Mouse (Mus musculus): ENCODE measurements around the gene Mad1l1. TPM values are rescaled to one million over a fixed set of nuclear protein-coding genes. Genes with fewer than 3 reads are reported as not detected.

Mad1l1 gene
- polyA plus RNA-seq, 1 experiment from 2014 or later, result 37.4 TPM

DNA sequence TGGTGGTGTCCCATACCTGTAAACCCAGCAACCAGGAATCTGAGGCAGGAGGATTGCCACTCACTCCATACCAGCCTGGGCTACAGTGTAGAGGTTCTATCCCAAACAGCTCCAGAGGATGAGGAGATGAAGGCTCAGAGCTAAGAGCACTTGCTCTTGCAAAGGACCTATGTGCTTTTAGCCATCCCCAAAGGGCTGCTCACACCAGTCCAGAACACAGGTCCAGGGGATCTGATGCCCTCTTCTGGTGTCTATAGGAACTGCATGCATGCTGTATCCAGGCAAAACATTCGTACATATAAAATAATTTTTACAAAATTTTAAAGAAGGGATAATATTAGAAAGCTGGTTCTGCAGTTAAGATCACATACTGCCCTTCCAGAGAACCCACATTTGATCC lies 15.3 kb upstream of the Mad1l1 start:
- Histone ChIP-seq H3K9ac (ENCODE audit: low read length) (no peak overlapping the region), H3K27me3 (ENCODE audit: control insufficient read depth, insufficient read depth, low read length) (no peaks in the 10 kb centered on the region), H3K4me3 (replicated peaks; ENCODE audit: low read length) (no peak overlapping the region), H3K4me1 (ENCODE audit: control insufficient read depth, insufficient read depth, low read length) (peaks cover 7% of the 10 kb centered on the region; the same call in 1 of the 2 replicates), H3K27ac (ENCODE audit: low read length) (no peak overlapping the region), H3K4me2 (ENCODE audit: low read depth, low read length) (no peak overlapping the region), H3K36me3 (ENCODE audit: control insufficient read depth, insufficient read depth, low read length) (peaks cover 17% of the 10 kb centered on the region), H3K9me3 (replicated peaks; ENCODE audit: control insufficient read depth, low read length) (no peaks in the 10 kb centered on the region)
- ATAC-seq (ENCODE audit: insufficient read depth, low FRiP score), result no peak
- 89% methylated on average over 1 of the region's 1 CpGs for WGBS

DNA sequence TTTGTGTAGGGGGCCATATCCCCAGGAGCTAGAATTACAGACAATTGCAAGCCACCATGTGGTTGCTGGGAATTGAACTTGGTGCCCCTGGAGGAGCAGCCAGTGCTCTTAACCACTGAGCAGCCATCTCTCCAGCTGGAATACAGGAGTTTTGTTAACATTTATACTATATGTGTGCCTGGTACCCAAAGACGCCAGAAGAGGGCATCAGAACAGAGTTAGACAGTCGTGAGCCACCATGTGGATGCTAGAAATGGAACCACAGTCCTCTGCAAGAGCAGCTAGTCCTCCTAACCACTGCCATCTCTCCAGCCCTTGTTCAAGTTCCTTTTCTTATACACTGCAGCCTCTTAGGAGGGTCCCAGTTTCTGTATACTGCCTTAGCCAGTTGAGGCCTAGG lies 12.3 kb upstream of the Mad1l1 start:
- Histone ChIP-seq H3K36me3 (ENCODE audit: control insufficient read depth, insufficient read depth, low read length) (peaks cover 4% of the 10 kb centered on the region; the same call in 1 of the 2 replicates), H3K4me1 (ENCODE audit: control insufficient read depth, insufficient read depth, low read length) (peaks cover 16% of the 10 kb centered on the region), H3K9me3 (replicated peaks; ENCODE audit: control insufficient read depth, low read length) (no peaks in the 10 kb centered on the region), H3K9ac (ENCODE audit: low read length) (no peak overlapping the region), H3K27me3 (ENCODE audit: control insufficient read depth, insufficient read depth, low read length) (no peaks in the 10 kb centered on the region), H3K4me2 (ENCODE audit: low read depth, low read length) (no peak overlapping the region), H3K27ac (ENCODE audit: low read length) (no peak overlapping the region), H3K4me3 (replicated peaks; ENCODE audit: low read length) (no peak overlapping the region)
- 37% methylated on average over 2 of the region's 2 CpGs for WGBS
- no peak for ATAC-seq (ENCODE audit: insufficient read depth, low FRiP score)

DNA sequence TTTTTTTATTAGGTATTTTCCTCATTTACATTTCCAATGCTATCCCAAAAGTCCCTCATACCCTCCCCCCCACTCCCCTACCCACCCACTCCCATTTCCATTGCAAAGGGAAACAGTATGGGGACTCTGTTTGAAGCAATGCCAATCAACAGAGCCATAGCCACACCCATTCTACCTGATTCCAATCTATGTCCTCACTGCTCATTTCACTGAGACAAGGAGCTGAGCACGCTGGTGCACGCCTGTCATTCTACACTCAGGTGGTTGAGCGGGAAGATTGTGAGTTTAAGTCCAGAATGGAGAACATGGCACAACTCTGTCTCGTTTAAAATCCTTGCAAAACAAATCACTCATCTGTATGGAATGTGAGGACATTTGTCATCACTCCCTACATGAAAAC lies 11.2 kb upstream of the Mad1l1 start:
- H3K9ac ChIP-seq (ENCODE audit: low read length), result no peak overlapping the region
- WGBS, result 40% methylated on average over 4 of the region's 4 CpGs
- ATAC-seq (ENCODE audit: insufficient read depth, low FRiP score), result no peak
- H3K27me3 ChIP-seq (ENCODE audit: control insufficient read depth, insufficient read depth, low read length), result no peaks in the 10 kb centered on the region
- peak overlapping the region; percentile 92 for H3K4me2 ChIP-seq (ENCODE audit: low read depth, low read length)
- H3K4me3 ChIP-seq (replicated peaks; ENCODE audit: low read length), result no peak overlapping the region
- H3K9me3 ChIP-seq (replicated peaks; ENCODE audit: control insufficient read depth, low read length), result no peaks in the 10 kb centered on the region
- H3K27ac ChIP-seq (ENCODE audit: low read length), result no peak overlapping the region
- peaks cover 16% of the 10 kb centered on the region for H3K4me1 ChIP-seq (ENCODE audit: control insufficient read depth, insufficient read depth, low read length)
- H3K36me3 ChIP-seq (ENCODE audit: control insufficient read depth, insufficient read depth, low read length), result peaks cover 3% of the 10 kb centered on the region; the same call in 1 of the 2 replicates

DNA sequence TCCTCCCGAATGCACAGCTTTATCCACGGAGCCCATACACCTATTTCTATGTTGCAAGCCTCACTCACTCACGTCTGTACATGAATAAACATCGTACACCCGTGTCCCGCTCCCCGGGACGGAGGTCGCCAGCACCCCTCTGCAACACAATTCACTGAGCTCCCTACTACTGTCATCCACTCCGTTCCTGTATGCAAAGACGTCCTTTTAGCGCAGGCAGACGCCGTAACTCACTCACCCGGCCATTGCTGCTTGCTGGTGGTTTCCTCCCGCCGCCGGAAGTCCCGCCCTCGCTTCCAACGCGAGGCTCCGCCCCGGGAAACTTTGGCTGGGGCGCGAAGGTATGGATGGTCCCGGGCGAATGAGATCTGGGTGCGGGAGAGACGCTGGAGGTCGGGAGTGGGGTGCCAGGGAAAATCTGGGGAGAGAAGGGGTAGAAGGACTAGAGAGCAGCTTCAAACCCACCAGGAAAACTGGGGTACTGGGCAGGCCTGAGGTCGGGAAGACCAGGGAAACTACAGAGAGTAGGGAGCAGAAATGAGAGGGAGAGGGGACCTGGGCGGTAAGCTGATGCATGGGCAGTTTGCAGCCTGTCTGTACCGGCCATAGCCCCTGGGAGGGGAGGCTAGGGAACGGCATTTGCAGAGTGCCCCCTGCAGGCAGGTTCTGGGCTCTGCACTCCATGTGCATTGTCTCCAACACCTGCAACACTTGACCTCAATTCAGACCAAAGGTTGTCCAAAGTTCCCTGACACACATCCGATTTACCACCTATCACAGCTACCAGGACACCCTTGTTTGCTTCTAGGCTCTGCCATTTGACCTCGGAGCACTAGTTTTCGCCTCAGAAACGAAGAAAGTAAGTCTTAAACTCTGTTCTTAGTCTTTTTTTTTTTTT lies 10.5 kb upstream of the Mad1l1 start, which contains the start of gene Mrm2:
Gene Mrm2, minus strand, starts transcription at position 284 of the 898 bp plus-strand sequence.
- Histone ChIP-seq H3K4me2 (ENCODE audit: low read depth, low read length) (peak within 1 kb of the TSS; percentile 92), H3K36me3 (ENCODE audit: control insufficient read depth, insufficient read depth, low read length) (peaks cover 3% of the 10 kb centered on the region; the same call in 1 of the 2 replicates), H3K9ac (ENCODE audit: low read length) (peak within 1 kb of the TSS; percentile 88), H3K4me3 (replicated peaks; ENCODE audit: low read length) (peak within 1 kb of the TSS; percentile 73), H3K4me1 (ENCODE audit: control insufficient read depth, insufficient read depth, low read length) (peaks cover 16% of the 10 kb centered on the region), H3K9me3 (replicated peaks; ENCODE audit: control insufficient read depth, low read length) (no peaks in the 10 kb centered on the region), H3K27ac (ENCODE audit: low read length) (peak within 1 kb of the TSS; percentile 92), H3K27me3 (ENCODE audit: control insufficient read depth, insufficient read depth, low read length) (no peaks in the 10 kb centered on the region)
- ATAC-seq (ENCODE audit: insufficient read depth, low FRiP score), result peak; percentile 84
- WGBS, result under 1% methylated on average over 39 of the region's 39 CpGs

DNA sequence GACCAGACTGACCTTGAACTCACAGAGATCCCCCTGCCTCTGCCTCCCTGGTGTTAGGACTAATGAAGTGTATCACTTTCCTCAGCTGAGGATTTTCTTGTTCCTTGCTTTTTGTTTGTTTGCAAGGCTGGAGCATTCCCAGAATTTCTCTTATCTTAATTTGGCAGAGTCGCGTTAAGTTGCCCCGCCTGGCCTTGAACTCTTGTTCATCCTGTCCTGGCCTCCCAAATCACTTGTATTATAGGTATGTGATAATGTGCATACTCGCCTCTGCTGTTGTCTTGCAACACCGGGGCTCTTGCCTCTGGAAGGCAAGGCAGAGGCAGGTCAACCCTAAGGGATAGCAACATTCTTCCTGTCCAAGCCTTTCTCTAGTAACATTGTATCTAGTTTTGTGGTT lies 2.7 kb upstream of the Mad1l1 start:
- H3K4me3 ChIP-seq (replicated peaks; ENCODE audit: low read length), result no peak overlapping the region
- no peak overlapping the region for H3K27ac ChIP-seq (ENCODE audit: low read length)
- no peak overlapping the region for H3K9ac ChIP-seq (ENCODE audit: low read length)
- no peaks in the 10 kb centered on the region for H3K27me3 ChIP-seq (ENCODE audit: control insufficient read depth, insufficient read depth, low read length)
- no peak overlapping the region for H3K4me2 ChIP-seq (ENCODE audit: low read depth, low read length)
- no peaks in the 10 kb centered on the region for H3K9me3 ChIP-seq (replicated peaks; ENCODE audit: control insufficient read depth, low read length)
- no peak for ATAC-seq (ENCODE audit: insufficient read depth, low FRiP score)
- peaks cover 7% of the 10 kb centered on the region for H3K4me1 ChIP-seq (ENCODE audit: control insufficient read depth, insufficient read depth, low read length)
- WGBS, result 83% methylated on average over 5 of the region's 5 CpGs
- peaks cover 3% of the 10 kb centered on the region; the same call in 1 of the 2 replicates for H3K36me3 ChIP-seq (ENCODE audit: control insufficient read depth, insufficient read depth, low read length)

DNA sequence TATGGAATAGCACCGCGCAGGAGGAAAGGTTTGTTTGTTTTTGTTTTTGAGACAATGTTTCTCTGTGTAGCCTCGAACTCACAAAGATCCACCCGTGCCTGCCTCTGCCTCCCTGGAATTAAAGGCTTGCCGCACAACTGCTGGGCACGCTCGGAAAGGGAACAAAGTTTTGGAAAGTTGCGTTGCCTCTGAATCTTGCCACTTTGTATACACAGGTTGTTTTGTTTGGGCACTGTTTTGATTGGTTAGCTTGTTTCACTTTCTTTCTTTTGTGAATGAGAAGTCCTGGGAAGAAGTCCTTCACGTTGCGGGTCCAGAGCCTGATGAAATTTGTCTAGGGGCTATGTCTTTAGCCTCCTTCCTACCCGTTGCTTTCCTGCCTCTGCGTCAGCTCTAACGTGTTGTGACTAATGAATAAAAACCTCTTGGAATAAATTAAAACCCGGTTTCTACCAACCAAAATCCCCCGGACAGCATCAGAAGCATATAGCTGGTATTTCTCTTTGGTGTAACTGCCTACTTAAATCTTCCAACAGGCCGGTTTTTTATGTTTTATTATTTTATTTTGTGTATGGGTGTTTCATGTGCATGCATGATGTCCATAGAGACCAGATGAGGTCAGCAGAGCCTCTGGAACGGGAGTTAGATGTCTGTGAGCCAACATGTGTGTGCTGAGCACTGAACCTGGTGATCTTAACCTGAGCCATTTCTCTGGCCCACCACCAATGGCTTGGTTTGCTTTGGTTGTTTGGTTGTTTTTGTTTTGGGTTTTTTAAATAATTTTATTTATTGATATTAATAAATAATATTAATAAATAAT lies 614 bp upstream of the Mad1l1 start:
- H3K4me2 ChIP-seq (ENCODE audit: low read depth, low read length), result peak overlapping the region; percentile 56
- peaks cover 7% of the 10 kb centered on the region for H3K4me1 ChIP-seq (ENCODE audit: control insufficient read depth, insufficient read depth, low read length)
- H3K4me3 ChIP-seq (replicated peaks; ENCODE audit: low read length), result peak overlapping the region; percentile 72
- H3K9ac ChIP-seq (ENCODE audit: low read length), result peak overlapping the region; percentile 93
- 2% methylated on average over 17 of the region's 17 CpGs for WGBS
- H3K36me3 ChIP-seq (ENCODE audit: control insufficient read depth, insufficient read depth, low read length), result no peaks in the 10 kb centered on the region
- peak overlapping the region; percentile 75 for H3K27ac ChIP-seq (ENCODE audit: low read length)
- H3K27me3 ChIP-seq (ENCODE audit: control insufficient read depth, insufficient read depth, low read length), result no peaks in the 10 kb centered on the region
- ATAC-seq (ENCODE audit: insufficient read depth, low FRiP score), result peak; percentile 9; the same call in 1 of the 2 replicates
- H3K9me3 ChIP-seq (replicated peaks; ENCODE audit: control insufficient read depth, low read length), result no peaks in the 10 kb centered on the region

DNA sequence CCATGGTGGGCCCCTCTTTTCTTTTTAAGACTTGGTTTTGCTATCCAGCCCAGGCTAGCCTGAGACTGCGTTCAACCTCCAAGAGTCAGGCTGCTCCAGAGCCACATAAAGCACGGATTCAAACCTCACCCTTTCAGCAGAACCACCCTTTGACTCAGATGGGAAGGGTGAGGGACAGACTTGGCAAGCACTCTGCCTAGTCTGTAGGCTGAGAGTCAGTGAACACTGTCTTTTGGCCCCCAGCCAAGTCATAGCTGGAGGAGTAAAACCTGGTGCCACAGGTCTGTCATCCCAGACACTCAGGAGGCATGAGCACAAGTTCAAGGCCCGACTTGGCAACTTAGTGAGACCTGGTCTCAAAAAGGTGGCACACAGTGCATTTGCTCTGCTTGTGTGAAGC lies 4.6 kb downstream of the Mad1l1 start:
- Histone ChIP-seq H3K27ac (ENCODE audit: low read length) (no peak overlapping the region), H3K36me3 (ENCODE audit: control insufficient read depth, insufficient read depth, low read length) (no peaks in the 10 kb centered on the region), H3K9ac (ENCODE audit: low read length) (no peak overlapping the region), H3K4me3 (replicated peaks; ENCODE audit: low read length) (no peak overlapping the region), H3K4me2 (ENCODE audit: low read depth, low read length) (no peak overlapping the region), H3K4me1 (ENCODE audit: control insufficient read depth, insufficient read depth, low read length) (peaks cover 7% of the 10 kb centered on the region), H3K9me3 (replicated peaks; ENCODE audit: control insufficient read depth, low read length) (no peaks in the 10 kb centered on the region), H3K27me3 (ENCODE audit: control insufficient read depth, insufficient read depth, low read length) (no peaks in the 10 kb centered on the region)
- 74% methylated on average over 3 of the region's 3 CpGs for WGBS
- no peak for ATAC-seq (ENCODE audit: insufficient read depth, low FRiP score)

DNA sequence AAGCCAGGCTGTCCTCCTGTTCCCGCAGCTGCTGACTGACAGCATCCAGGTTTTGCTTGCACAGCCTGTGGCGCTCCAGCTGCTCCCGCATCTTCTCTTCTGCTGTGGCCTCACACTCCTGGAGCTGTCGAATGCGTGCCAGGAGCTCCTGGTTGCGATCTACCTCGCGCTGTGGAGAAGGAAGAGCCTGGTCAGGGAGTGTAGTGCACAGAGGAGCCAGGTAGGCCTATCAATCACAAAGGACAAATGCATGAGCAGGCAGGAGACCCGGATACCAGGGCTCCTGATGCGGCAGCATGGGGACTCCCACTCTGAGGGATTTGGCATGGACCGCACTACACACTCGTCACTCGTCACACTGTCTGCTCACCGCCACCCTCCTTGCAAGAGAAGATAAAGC lies 13.8 kb downstream of the Mad1l1 start:
- Histone ChIP-seq H3K36me3 (ENCODE audit: control insufficient read depth, insufficient read depth, low read length) (peaks cover 1% of the 10 kb centered on the region; the same call in 1 of the 2 replicates), H3K27ac (ENCODE audit: low read length) (no peak overlapping the region)
- 93% methylated on average over 14 of the region's 14 CpGs for WGBS

DNA sequence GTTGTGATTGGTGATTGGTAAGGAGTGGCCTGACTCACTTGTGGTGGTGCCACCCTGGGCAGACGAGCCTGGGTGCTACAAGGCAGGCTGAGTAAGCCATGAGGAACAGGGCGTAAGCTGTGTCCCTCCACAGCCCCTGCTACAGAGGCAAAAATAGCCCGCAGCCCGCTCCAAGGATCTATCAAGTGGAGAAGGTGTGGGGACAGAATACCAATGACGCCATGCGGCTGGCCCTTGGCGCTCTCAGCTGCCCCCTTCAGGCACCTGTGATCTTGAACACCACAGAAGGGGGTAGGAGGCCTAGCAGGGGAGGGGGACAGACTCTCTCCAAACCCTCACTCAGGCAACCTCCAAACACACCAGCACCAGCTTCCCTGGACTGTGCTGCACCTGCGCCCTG lies 15.3 kb downstream of the Mad1l1 start:
- 87% methylated on average over 8 of the region's 8 CpGs for WGBS
- H3K27ac ChIP-seq (ENCODE audit: low read length), result no peak overlapping the region
- no peak for ATAC-seq (ENCODE audit: insufficient read depth, low FRiP score)
- no peaks in the 10 kb centered on the region for H3K9me3 ChIP-seq (replicated peaks; ENCODE audit: control insufficient read depth, low read length)
- no peak overlapping the region for H3K4me3 ChIP-seq (replicated peaks; ENCODE audit: low read length)
- H3K9ac ChIP-seq (ENCODE audit: low read length), result no peak overlapping the region
- peaks cover 12% of the 10 kb centered on the region; the same call in 1 of the 2 replicates for H3K36me3 ChIP-seq (ENCODE audit: control insufficient read depth, insufficient read depth, low read length)
- H3K4me2 ChIP-seq (ENCODE audit: low read depth, low read length), result no peak overlapping the region
- H3K27me3 ChIP-seq (ENCODE audit: control insufficient read depth, insufficient read depth, low read length), result no peaks in the 10 kb centered on the region
- H3K4me1 ChIP-seq (ENCODE audit: control insufficient read depth, insufficient read depth, low read length), result no peaks in the 10 kb centered on the region

More for the DNA sequence above, 13.8 kb downstream of the Mad1l1 start:
- no peak overlapping the region for H3K4me3 ChIP-seq (replicated peaks; ENCODE audit: low read length)
- H3K9ac ChIP-seq (ENCODE audit: low read length), result no peak overlapping the region
- H3K4me2 ChIP-seq (ENCODE audit: low read depth, low read length), result no peak overlapping the region
- no peak for ATAC-seq (ENCODE audit: insufficient read depth, low FRiP score)
- H3K27me3 ChIP-seq (ENCODE audit: control insufficient read depth, insufficient read depth, low read length), result no peaks in the 10 kb centered on the region
- H3K9me3 ChIP-seq (replicated peaks; ENCODE audit: control insufficient read depth, low read length), result no peaks in the 10 kb centered on the region
- no peaks in the 10 kb centered on the region for H3K4me1 ChIP-seq (ENCODE audit: control insufficient read depth, insufficient read depth, low read length)

All from stomach, embryonic 16.5 days (tissue).